Mouse (Mus musculus) stomach, embryonic 14.5 days (tissue): ENCODE measurements around the gene Usp49. TPM values are rescaled to one million over a fixed set of nuclear protein-coding genes. Genes with fewer than 3 reads are reported as not detected.
A peak's percentile ranks its signal among the peaks of the same experiment; 100 is the strongest.

Experiments used
- ATAC-seq: fragments of 200-750 bp; cut with Nextera tagmentation; 2 replicates; pipeline ENCODE4 v1.8.0; 2017; ENCODE audit warnings: low read depth, moderate TSS enrichment; ENCODE audit not compliant: insufficient number of reproducible peaks, insufficient read depth, low FRiP score
- H3K27ac ChIP-seq: fragments of 300-500 bp; sonication (generic); 2 replicates; pipeline ENCODE4 v1.5.1; 2014; ENCODE audit warnings: mild to moderate bottlenecking, low read length, moderate library complexity, mixed read lengths
- H3K27me3 ChIP-seq: fragments of 300-500 bp; sonication (generic); 2 replicates; pipeline ENCODE4 v1.6.1; 2014; ENCODE audit warnings: low read length, control low read depth, mixed read lengths; ENCODE audit not compliant: control insufficient read depth, insufficient read depth
- H3K36me3 ChIP-seq: fragments of 300-500 bp; sonication (generic); 2 replicates; pipeline ENCODE4 v1.6.1; 2014; ENCODE audit warnings: mild to moderate bottlenecking, control low read depth, low read length, moderate library complexity, mixed read lengths; ENCODE audit not compliant: control insufficient read depth, insufficient read depth
- H3K4me1 ChIP-seq: fragments of 300-500 bp; sonication (generic); 2 replicates; pipeline ENCODE4 v1.6.1; 2014; ENCODE audit warnings: low read length, control low read depth, mixed read lengths; ENCODE audit not compliant: control insufficient read depth, insufficient read depth
- H3K4me2 ChIP-seq: fragments of 300-500 bp; sonication (generic); replicated peaks from 2 replicates; pipeline ENCODE4 v1.6.1; 2014; ENCODE audit warnings: low read depth, low read length, control low read depth
- H3K4me3 ChIP-seq: fragments of 300-500 bp; sonication (generic); 2 replicates; pipeline ENCODE4 v1.5.1; 2014; ENCODE audit warnings: low read depth, low read length, control low read depth
- H3K9ac ChIP-seq: fragments of 300-500 bp; sonication (generic); replicated peaks from 2 replicates; pipeline ENCODE4 v1.6.1; 2014; ENCODE audit warnings: low read depth, mild to moderate bottlenecking, control low read depth, low read length, moderate library complexity, mixed read lengths
- H3K9me3 ChIP-seq: fragments of 300-500 bp; sonication (generic); 2 replicates; pipeline ENCODE4 v1.6.1; 2016; ENCODE audit warnings: low read depth, low read length, control low read depth; ENCODE audit not compliant: control insufficient read depth
- WGBS: fragments of 180-500 bp; shearing (Covaris S2); extraction: QIAGEN DNeasy Blood & Tissue Kit; methylation state at CpG from one replicate; pipeline ENCODE4 v1.1.7; 2014; 5-methylcytosine and 5-hydroxymethylcytosine counted together
- polyA plus RNA-seq: library from polyadenylated mRNA; unstranded; fragments of >200 nt; fragmentation: Nextera tagmentation; extraction: Ambion mirVana; gene quantifications from 2 replicates; pipeline ENCODE4 v1.2.1, GENCODE M21; 2014

Usp49 gene
- polyA plus RNA-seq, 1 experiment from 2014 or later = 4.9 TPM

DNA sequence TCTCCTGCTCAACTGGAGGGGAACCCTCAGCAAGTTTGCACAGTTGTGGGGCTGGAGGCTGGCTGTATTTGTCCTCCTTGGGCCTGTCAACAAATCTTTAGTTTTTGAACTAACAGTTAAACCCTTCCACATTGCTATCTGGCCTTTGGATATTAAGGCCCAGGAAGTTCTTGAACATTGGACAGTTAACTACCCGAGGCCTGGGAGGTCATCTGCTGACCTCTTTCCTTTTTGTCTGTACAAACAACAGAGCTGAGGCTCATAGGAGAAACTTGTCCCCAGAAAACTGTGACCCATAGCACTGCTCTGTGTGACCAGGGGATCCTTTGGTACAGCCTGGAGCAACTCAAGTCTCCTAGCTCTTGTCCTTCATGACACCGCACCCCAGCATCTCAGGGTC is 68.6 kb downstream of the Usp49 start:
- Histone ChIP-seq H3K27ac (no peak overlapping the region), H3K4me3 (no peak overlapping the region), H3K4me2 (no peak overlapping the region), H3K27me3 (no peaks in the 10 kb centered on the region), H3K9ac (no peak overlapping the region), H3K4me1 (peaks cover 7% of the 10 kb centered on the region; the same call in 1 of the 2 replicates), H3K36me3 (peaks cover 3% of the 10 kb centered on the region; the same call in 1 of the 2 replicates), H3K9me3 (no peaks in the 10 kb centered on the region)
- ATAC-seq = no peak
- WGBS = 80% methylated on average over 2 of the region's 2 CpGs

DNA sequence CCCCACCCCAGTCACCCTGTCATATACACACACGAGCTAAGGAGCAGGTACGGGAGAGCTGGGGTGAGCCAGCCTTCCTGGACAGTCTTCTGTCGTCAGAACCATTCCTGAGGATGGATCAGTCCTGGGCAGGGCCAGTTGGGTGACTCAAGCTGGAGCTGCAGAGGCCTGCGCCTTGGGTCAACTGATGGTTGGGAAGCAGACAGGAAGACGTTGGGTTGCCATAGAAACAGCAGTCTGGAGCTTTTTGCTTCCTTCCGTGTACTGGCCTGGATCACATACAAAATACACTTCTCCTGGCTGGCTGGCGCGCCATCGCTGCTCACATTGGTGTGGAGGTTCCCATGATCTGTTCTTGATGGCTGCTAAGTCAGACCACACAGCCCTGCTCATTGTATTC is 71.3 kb downstream of the Usp49 start:
- H3K27ac ChIP-seq = no peak overlapping the region
- ATAC-seq = no peak
- H3K4me3 ChIP-seq = no peak overlapping the region
- no peak overlapping the region for H3K4me2 ChIP-seq
- H3K36me3 ChIP-seq = peaks cover 3% of the 10 kb centered on the region; the same call in 1 of the 2 replicates
- H3K9me3 ChIP-seq = no peaks in the 10 kb centered on the region
- H3K9ac ChIP-seq = no peak overlapping the region
- no peaks in the 10 kb centered on the region for H3K27me3 ChIP-seq
- peaks cover 4% of the 10 kb centered on the region; the same call in 1 of the 2 replicates for H3K4me1 ChIP-seq
- WGBS = 73% methylated on average over 9 of the region's 9 CpGs

- H3K36me3 ChIP-seq = peaks cover 3% of the 10 kb centered on the region; the same call in 1 of the 2 replicates
- no peak overlapping the region for H3K9ac ChIP-seq
- no peak overlapping the region for H3K4me2 ChIP-seq
- peak; percentile 5; the same call in 1 of the 2 replicates for ATAC-seq
- H3K27me3 ChIP-seq = no peaks in the 10 kb centered on the region
- peaks cover 5% of the 10 kb centered on the region; the same call in 1 of the 2 replicates for H3K4me1 ChIP-seq
- H3K27ac ChIP-seq = no peak overlapping the region
- 40% methylated on average over 28 of the region's 28 CpGs for WGBS
- no peak overlapping the region for H3K4me3 ChIP-seq
- no peaks in the 10 kb centered on the region for H3K9me3 ChIP-seq
Measured at GRCm38 (mm10) chr17:47702548-47703345, 72.3 kb downstream of the Usp49 start.

DNA sequence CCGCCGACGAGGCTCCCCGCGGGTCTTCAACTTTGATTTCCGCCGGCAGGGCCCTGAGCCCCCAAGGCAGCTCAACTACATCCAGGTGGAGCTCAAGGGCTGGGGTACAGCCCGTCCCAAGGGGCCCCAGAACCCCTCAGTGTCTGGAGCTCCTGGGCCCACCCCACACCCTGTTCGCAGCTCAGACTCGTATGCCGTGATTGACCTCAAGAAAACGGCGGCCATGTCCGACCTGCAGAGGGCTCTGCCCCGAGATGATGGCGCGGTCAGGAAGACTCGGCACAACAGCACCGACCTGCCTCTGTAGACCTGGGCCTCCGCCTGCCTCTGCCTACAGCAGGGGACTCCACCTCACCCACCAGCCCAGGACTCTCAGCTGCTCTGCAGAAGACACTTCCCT is 73.1 kb downstream of the Usp49 start:
- H3K9me3 ChIP-seq = no peaks in the 10 kb centered on the region
- H3K9ac ChIP-seq = no peak overlapping the region
- WGBS = 39% methylated on average over 20 of the region's 20 CpGs
- no peak overlapping the region for H3K4me2 ChIP-seq
- H3K27me3 ChIP-seq = no peaks in the 10 kb centered on the region
- H3K36me3 ChIP-seq = peaks cover 3% of the 10 kb centered on the region; the same call in 1 of the 2 replicates
- no peak overlapping the region for H3K27ac ChIP-seq
- no peak overlapping the region for H3K4me3 ChIP-seq
- no peak for ATAC-seq
- H3K4me1 ChIP-seq = peaks cover 5% of the 10 kb centered on the region; the same call in 1 of the 2 replicates

GRCm38 (mm10) chr17:47704692-47705091 is 74.2 kb downstream of the Usp49 start:
- 80% methylated on average over 4 of the region's 4 CpGs for WGBS
- no peak for ATAC-seq

GRCm38 (mm10) chr17:47706196-47706595 is 75.7 kb downstream of the Usp49 start:
- H3K4me2 ChIP-seq = no peak overlapping the region
- peaks cover 8% of the 10 kb centered on the region; the same call in 1 of the 2 replicates for H3K4me1 ChIP-seq
- no peak for ATAC-seq
- 50% methylated on average over 1 of the region's 1 CpGs for WGBS
- no peak overlapping the region for H3K4me3 ChIP-seq
- H3K9me3 ChIP-seq = no peaks in the 10 kb centered on the region
- H3K9ac ChIP-seq = no peak overlapping the region
- no peaks in the 10 kb centered on the region for H3K27me3 ChIP-seq
- no peak overlapping the region for H3K27ac ChIP-seq
- no peaks in the 10 kb centered on the region; the same call in 1 of the 2 replicates for H3K36me3 ChIP-seq

More at GRCm38 (mm10) chr17:47704692-47705091, 74.2 kb downstream of the Usp49 start:
- Histone ChIP-seq H3K4me1 (peaks cover 8% of the 10 kb centered on the region; the same call in 1 of the 2 replicates), H3K4me3 (no peak overlapping the region), H3K27ac (no peak overlapping the region), H3K9me3 (no peaks in the 10 kb centered on the region), H3K4me2 (no peak overlapping the region), H3K27me3 (no peaks in the 10 kb centered on the region), H3K36me3 (peaks cover 3% of the 10 kb centered on the region; the same call in 1 of the 2 replicates), H3K9ac (no peak overlapping the region)

GRCm38 (mm10) chr17:47707961-47708360 is 77.5 kb downstream of the Usp49 start:
- Histone ChIP-seq H3K27me3 (no peaks in the 10 kb centered on the region), H3K36me3 (no peaks in the 10 kb centered on the region), H3K9ac (no peak overlapping the region), H3K4me2 (no peak overlapping the region), H3K4me3 (no peak overlapping the region), H3K4me1 (peaks cover 8% of the 10 kb centered on the region; the same call in 1 of the 2 replicates), H3K9me3 (no peaks in the 10 kb centered on the region), H3K27ac (no peak overlapping the region)
- 77% methylated on average over 3 of the region's 3 CpGs for WGBS
- no peak for ATAC-seq

DNA sequence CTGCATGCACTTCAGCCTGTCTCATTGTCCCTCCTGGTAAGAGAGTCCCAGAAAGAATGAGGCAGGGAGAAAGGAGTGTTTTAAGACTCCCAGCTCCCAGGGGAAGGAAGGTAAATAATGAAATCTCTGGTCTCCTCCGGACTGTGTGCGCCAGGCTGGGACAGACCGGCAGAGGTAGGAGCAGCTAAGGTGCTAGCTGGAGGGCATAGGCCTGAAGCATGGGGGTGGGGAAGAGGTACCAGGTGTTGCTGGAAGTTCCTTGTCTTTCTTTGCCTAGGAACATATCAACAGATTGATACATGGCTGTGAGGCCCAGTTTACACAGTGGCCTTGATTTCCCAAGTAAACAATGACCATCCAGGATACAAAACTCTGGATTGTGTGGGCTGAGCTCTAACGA is 78.5 kb downstream of the Usp49 start:
- no peak overlapping the region for H3K4me3 ChIP-seq
- 0 out of 2 replicates have a peak, but pooled peaks have one; percentile 43 for ATAC-seq
- H3K27ac ChIP-seq = 0 out of 2 replicates have a peak overlapping the region, but pooled peaks have one; percentile 15

More for the DNA sequence above, 78.5 kb downstream of the Usp49 start:
- H3K9me3 ChIP-seq = no peaks in the 10 kb centered on the region
- H3K4me2 ChIP-seq = no peak overlapping the region
- no peak overlapping the region for H3K9ac ChIP-seq
- H3K36me3 ChIP-seq = no peaks in the 10 kb centered on the region
- 57% methylated on average over 4 of the region's 4 CpGs for WGBS
- peaks cover 8% of the 10 kb centered on the region; the same call in 1 of the 2 replicates for H3K4me1 ChIP-seq
- no peaks in the 10 kb centered on the region for H3K27me3 ChIP-seq
